Mouse (Mus musculus): Measurements from ENCODE around the gene Rab20. TPM values are rescaled to one million over a fixed set of nuclear protein-coding genes. Genes with fewer than 3 reads are reported as not detected.

Gene Rab20
- polyA plus RNA-seq, 1 experiment: 26.4 TPM

GRCm38 (mm10) chr8:11417762-11418161 is 60.7 kb downstream of the Rab20 start:
- 59% methylated on average over 13 of the region's 13 CpGs for WGBS
- no peak for DNase-seq (ENCODE audit: low read depth, low spot score)

- 84% methylated on average over 10 of the region's 10 CpGs for WGBS
- DNase-seq (ENCODE audit: low read depth, low spot score): no peak
These were observed 63.4 kb downstream of the Rab20 start for GRCm38 (mm10) chr8:11415089-11415488.

GRCm38 (mm10) chr8:11414304-11414703 is 64.2 kb downstream of the Rab20 start:
- DNase-seq (ENCODE audit: low read depth, low spot score): no peak
- WGBS: 72% methylated on average over 8 of the region's 8 CpGs

DNA sequence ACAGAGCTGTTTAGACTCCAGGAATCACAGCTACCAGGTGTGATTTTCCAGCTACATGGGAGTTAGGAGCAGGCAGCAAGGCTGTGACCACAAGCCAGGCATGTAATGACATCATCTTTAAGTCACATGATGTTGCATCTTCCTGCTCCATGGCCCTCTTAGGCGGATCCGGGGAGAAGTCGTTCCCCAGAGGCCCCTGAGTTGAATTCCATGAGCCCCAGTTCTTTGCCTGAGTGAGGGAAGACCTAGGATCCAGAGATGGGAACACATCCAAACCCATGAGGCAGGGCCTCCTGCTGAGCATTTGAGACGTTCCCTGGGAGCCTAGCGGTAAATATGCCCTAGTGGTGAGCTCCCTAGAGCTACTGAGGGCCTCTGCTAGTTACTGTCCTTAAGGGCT is 66.1 kb downstream of the Rab20 start:
- 48% methylated on average over 5 of the region's 5 CpGs for WGBS
- DNase-seq (ENCODE audit: low read depth, low spot score): no peak

DNA sequence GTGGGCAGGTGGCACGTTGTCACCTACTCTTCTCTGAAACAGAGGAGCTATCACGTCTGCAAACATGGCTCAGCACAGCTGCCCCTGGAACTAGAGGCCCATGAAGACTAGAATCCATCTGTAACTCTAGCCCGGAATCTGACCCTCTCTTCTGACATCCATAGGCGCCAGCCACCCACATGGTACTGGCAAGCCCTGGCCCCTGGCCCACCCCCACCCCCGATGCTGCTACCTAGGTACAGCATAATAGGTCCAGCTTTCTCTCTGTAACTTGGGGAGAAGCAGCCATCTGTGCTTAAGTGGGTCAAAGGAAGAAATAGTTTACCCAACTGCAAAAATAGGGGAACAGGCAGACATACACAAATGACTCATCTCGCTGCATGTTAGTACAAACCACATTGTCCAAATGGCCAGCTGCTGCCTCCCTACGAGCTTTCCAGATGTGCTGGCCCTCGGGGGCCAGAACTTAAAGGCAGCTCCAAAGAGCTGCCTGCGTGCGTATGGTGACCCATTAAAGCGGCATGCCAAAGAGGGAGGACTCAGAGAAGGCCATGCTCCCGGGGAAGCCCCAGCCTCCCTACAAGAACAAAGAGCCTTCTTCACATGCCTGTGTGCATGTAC is 66.9 kb downstream of the Rab20 start:
- 62% methylated on average over 12 of the region's 12 CpGs for WGBS
- no peak for DNase-seq (ENCODE audit: low read depth, low spot score)

GRCm38 (mm10) chr8:11405722-11406481 is 72.6 kb downstream of the Rab20 start:
- 61% methylated on average over 13 of the region's 13 CpGs for WGBS
- DNase-seq (ENCODE audit: low read depth, low spot score): no peak

DNA sequence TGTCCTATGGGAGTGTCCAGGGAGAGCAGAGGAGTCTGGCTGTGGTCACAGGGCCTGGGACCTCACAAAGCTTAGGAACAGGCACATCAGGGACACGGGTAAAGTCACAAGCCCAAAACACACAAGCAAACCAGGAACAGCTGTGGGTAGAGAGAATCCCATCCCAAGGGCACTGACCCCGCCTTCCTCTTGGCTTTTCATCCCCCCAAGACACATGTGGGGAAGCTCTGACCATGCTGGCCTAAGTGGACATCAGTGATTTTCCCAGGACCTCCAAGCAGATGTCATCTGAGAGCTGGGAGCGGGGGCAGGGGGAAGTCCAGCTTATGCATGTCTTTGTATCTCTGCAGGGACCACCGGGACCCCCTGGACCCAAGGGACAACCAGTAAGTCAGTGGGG is 73.9 kb downstream of the Rab20 start:
- WGBS: 66% methylated on average over 4 of the region's 4 CpGs
- DNase-seq (ENCODE audit: low read depth, low spot score): no peak

- 78% methylated on average over 9 of the region's 9 CpGs for WGBS
- no peak for DNase-seq (ENCODE audit: low read depth, low spot score)
These were observed 74.7 kb downstream of the Rab20 start for GRCm38 (mm10) chr8:11403813-11404212.

Other genes starting within 250 kb of the Rab20 start
- gene Col4a2, start 165.9 kb downstream of the Rab20 start, polyA plus RNA-seq (2012; rRNA removed): 29.8 and 41.9 TPM in 2 replicates
- 75.3 and 129 TPM in 2 replicates for gene Col4a1, start 165.9 kb downstream of the Rab20 start, polyA plus RNA-seq (2012; rRNA removed)
- 70.4 and 94.1 TPM in 2 replicates for gene Naxd, start 18.8 kb upstream of the Rab20 start, polyA plus RNA-seq (2012; rRNA removed)
- gene Cars2, start 72.1 kb upstream of the Rab20 start, polyA plus RNA-seq (2012; rRNA removed): 36.4 and 42.5 TPM in 2 replicates
- gene Ing1, start 76.9 kb upstream of the Rab20 start, polyA plus RNA-seq (2012; rRNA removed): 10.7 and 14.5 TPM in 2 replicates
- 36.3 and 45.9 TPM in 2 replicates for gene Ankrd10, start 157.0 kb upstream of the Rab20 start, polyA plus RNA-seq (2012; rRNA removed)
- gene 1700016D06Rik, start 222.4 kb upstream of the Rab20 start, polyA plus RNA-seq (2012; rRNA removed): not detected in 2 replicates
- 19.9 and 26.1 TPM in 2 replicates for gene Arhgef7, start 249.0 kb upstream of the Rab20 start, polyA plus RNA-seq (2012; rRNA removed)

Measured in large intestine, adult 2 months (tissue).